Mouse (Mus musculus): ENCODE measurements at regions not wholly inside any gene's neighbourhood (a gene's known extent, or its start where the extent isn't known, plus 50 kb on each side); places are given as distances from the start of the nearest gene placed in this dataset.

DNA sequence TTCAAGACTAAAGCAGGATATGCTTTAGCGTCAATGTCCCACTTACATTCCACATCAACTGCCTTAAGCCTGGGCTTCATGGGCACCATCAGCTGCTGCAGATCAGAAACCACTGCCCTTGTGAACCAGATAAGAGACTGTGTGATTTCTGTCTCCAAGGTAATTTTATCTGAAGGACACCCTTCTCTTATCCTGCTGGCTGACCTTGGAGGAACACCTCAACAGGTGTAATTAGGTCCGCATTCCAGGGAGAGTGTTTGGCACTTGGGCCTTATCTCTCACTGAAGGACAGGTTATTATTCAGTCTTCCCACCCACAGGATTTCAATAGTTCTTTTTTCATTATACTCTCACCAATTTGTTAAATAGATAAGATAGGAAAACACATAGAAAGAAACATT is 583.1 kb upstream of the Kdm8 start:
- Histone ChIP-seq H3K9me3 (replicated peaks; ENCODE audit: control insufficient read depth, low read length) (no peaks in the 10 kb centered on the region), H3K4me1 (ENCODE audit: control insufficient read depth, insufficient read depth, low read length) (no peaks in the 10 kb centered on the region), H3K36me3 (ENCODE audit: control insufficient read depth, insufficient read depth, low read length) (no peaks in the 10 kb centered on the region), H3K9ac (ENCODE audit: low read length) (no peak overlapping the region), H3K27ac (ENCODE audit: low read length) (no peak overlapping the region), H3K4me3 (replicated peaks; ENCODE audit: low read length) (no peak overlapping the region), H3K4me2 (ENCODE audit: low read depth, low read length) (no peak overlapping the region), H3K27me3 (ENCODE audit: control insufficient read depth, insufficient read depth, low read length) (no peaks in the 10 kb centered on the region)
- 72% methylated on average over 2 of the region's 2 CpGs for WGBS
- no peak for ATAC-seq (ENCODE audit: insufficient read depth, low FRiP score)

DNA sequence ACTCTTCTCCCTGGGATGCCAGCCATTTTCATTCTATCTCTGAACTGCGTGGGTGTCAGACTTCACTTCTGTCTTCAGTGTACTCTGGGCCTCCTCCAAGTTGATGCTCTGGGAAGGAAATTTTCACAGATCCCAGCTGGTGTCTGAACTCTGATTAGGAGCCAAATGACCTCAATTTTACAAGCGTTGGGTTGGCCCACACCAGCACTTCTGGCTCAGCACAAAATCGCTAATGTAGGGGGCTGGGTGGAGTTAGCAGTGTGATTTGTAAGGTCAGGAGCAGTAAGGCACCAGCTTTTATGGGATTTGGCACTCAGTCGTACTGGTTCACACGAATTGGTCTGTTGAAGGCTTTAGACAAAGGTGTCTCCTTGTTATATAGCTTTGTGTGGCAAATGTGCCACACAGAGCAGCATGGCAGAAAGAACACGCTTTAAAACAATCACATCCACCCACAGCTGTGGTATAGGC is 576.3 kb upstream of the Kdm8 start:
- H3K4me3 ChIP-seq (replicated peaks; ENCODE audit: low read length) = no peak overlapping the region
- 45% methylated on average over 6 of the region's 6 CpGs for WGBS
- no peak overlapping the region for H3K9ac ChIP-seq (ENCODE audit: low read length)
- H3K27ac ChIP-seq (ENCODE audit: low read length) = peak overlapping the region; percentile 74
- no peak overlapping the region for H3K4me2 ChIP-seq (ENCODE audit: low read depth, low read length)
- no peaks in the 10 kb centered on the region for H3K9me3 ChIP-seq (replicated peaks; ENCODE audit: control insufficient read depth, low read length)
- H3K36me3 ChIP-seq (ENCODE audit: control insufficient read depth, insufficient read depth, low read length) = no peaks in the 10 kb centered on the region
- ATAC-seq (ENCODE audit: insufficient read depth, low FRiP score) = peak; percentile 73; the same call in 1 of the 2 replicates
- H3K4me1 ChIP-seq (ENCODE audit: control insufficient read depth, insufficient read depth, low read length) = 0 out of 2 replicates have a peak, but pooled peaks cover 4% of the 10 kb centered on the region
- H3K27me3 ChIP-seq (ENCODE audit: control insufficient read depth, insufficient read depth, low read length) = no peaks in the 10 kb centered on the region

DNA sequence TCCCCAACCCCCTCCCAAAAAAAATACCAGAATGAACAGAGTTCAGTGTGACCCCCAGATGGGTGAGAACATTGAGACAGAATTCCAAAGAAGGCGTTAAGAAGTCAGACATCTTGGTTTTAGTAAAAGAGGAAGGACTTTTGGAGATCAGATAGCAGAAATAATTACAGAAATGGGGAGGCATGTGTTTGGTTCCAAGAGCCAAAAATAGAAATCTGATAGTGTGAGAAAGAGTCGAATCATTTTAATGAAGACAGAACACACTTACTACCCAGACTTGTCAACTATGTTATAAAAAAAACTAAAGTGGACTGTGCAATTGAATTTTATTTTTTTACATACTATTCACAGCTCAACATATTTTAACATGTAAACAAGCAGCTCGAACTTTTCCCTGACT is 575.9 kb upstream of the Kdm8 start:
- Histone ChIP-seq H3K4me3 (replicated peaks; ENCODE audit: low read length) (no peak overlapping the region), H3K4me2 (ENCODE audit: low read depth, low read length) (no peak overlapping the region), H3K27ac (ENCODE audit: low read length) (peak overlapping the region; percentile 74), H3K9me3 (replicated peaks; ENCODE audit: control insufficient read depth, low read length) (no peaks in the 10 kb centered on the region), H3K27me3 (ENCODE audit: control insufficient read depth, insufficient read depth, low read length) (no peaks in the 10 kb centered on the region), H3K4me1 (ENCODE audit: control insufficient read depth, insufficient read depth, low read length) (0 out of 2 replicates have a peak, but pooled peaks cover 4% of the 10 kb centered on the region), H3K9ac (ENCODE audit: low read length) (no peak overlapping the region), H3K36me3 (ENCODE audit: control insufficient read depth, insufficient read depth, low read length) (no peaks in the 10 kb centered on the region)
- 53% methylated on average over 3 of the region's 3 CpGs for WGBS
- ATAC-seq (ENCODE audit: insufficient read depth, low FRiP score) = no peak

DNA sequence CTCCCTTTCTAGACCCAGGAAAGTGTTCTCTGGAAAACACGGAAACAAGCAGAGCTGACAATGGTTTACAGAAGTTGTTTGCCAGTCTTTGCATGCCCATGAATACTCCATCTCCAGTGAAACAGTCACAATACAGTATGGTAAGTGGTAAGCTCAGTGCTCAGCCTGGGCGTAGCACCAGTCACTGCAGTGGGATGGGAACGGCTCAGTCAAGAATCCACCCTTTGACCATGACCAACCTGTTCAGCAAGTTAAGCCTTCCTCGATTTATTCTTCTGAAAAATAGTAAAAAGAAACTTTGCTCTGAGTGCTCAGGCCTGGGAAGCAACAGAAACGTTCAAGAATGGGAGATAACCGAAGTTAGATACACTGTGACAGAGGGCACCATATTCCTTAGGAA is 563.7 kb upstream of the Kdm8 start:
- Histone ChIP-seq H3K9me3 (replicated peaks; ENCODE audit: control insufficient read depth, low read length) (no peaks in the 10 kb centered on the region), H3K27me3 (ENCODE audit: control insufficient read depth, insufficient read depth, low read length) (no peaks in the 10 kb centered on the region), H3K4me1 (ENCODE audit: control insufficient read depth, insufficient read depth, low read length) (no peaks in the 10 kb centered on the region), H3K27ac (ENCODE audit: low read length) (no peak overlapping the region), H3K36me3 (ENCODE audit: control insufficient read depth, insufficient read depth, low read length) (no peaks in the 10 kb centered on the region), H3K4me2 (ENCODE audit: low read depth, low read length) (no peak overlapping the region), H3K9ac (ENCODE audit: low read length) (no peak overlapping the region), H3K4me3 (replicated peaks; ENCODE audit: low read length) (no peak overlapping the region)
- ATAC-seq (ENCODE audit: insufficient read depth, low FRiP score) = no peak
- WGBS = 64% methylated on average over 6 of the region's 6 CpGs

- Histone ChIP-seq H3K9ac (ENCODE audit: low read length) (no peak overlapping the region), H3K27me3 (ENCODE audit: control insufficient read depth, insufficient read depth, low read length) (no peaks in the 10 kb centered on the region), H3K9me3 (replicated peaks; ENCODE audit: control insufficient read depth, low read length) (no peaks in the 10 kb centered on the region), H3K27ac (ENCODE audit: low read length) (peak overlapping the region; percentile 41; the same call in 1 of the 2 replicates), H3K4me3 (replicated peaks; ENCODE audit: low read length) (no peak overlapping the region), H3K4me2 (ENCODE audit: low read depth, low read length) (no peak overlapping the region), H3K36me3 (ENCODE audit: control insufficient read depth, insufficient read depth, low read length) (no peaks in the 10 kb centered on the region), H3K4me1 (ENCODE audit: control insufficient read depth, insufficient read depth, low read length) (no peaks in the 10 kb centered on the region)
- 54% methylated on average over 5 of the region's 5 CpGs for WGBS
- ATAC-seq (ENCODE audit: insufficient read depth, low FRiP score) = peak; percentile 77; the same call in 1 of the 2 replicates
These were observed 537.2 kb upstream of the Kdm8 start for GRCm38 (mm10) chr7:124907233-124907632.

DNA sequence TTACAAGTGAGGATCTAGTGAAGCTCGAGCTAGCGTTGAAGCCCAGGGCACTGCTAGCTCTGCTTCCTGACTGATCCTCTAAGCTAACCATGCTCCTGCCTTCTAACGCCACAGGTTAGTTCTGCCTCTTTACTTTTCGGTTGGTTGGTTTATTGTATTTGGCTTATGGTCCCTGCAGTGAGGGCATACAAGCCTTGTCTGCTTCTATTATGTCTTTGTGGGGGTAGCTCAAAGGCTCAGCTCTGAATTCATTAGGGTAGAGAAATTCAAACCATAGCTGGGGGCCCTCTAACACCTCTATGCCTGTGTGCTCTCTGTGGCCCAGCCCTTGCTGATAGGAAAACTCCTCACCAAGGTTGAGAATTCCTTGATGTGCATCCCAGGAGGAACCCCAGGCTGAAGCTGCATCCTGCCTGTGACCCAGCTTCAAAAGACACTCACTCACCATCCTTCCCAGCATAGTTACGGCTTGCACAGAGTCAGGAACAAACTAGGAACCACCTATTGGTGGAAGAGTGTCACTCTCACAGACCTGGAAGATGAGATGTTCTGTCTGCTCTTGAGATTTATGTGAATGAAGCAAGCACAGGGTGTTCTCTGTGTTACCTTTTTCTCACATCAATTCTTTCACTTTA is 536.7 kb upstream of the Kdm8 start:
- ATAC-seq (ENCODE audit: insufficient read depth, low FRiP score) = peak; percentile 33; the same call in 1 of the 2 replicates
- Histone ChIP-seq H3K9ac (ENCODE audit: low read length) (no peak overlapping the region), H3K4me2 (ENCODE audit: low read depth, low read length) (no peak overlapping the region), H3K27me3 (ENCODE audit: control insufficient read depth, insufficient read depth, low read length) (no peaks in the 10 kb centered on the region), H3K36me3 (ENCODE audit: control insufficient read depth, insufficient read depth, low read length) (no peaks in the 10 kb centered on the region), H3K27ac (ENCODE audit: low read length) (peak overlapping the region; percentile 41; the same call in 1 of the 2 replicates), H3K4me3 (replicated peaks; ENCODE audit: low read length) (no peak overlapping the region), H3K4me1 (ENCODE audit: control insufficient read depth, insufficient read depth, low read length) (no peaks in the 10 kb centered on the region), H3K9me3 (replicated peaks; ENCODE audit: control insufficient read depth, low read length) (no peaks in the 10 kb centered on the region)
- WGBS = 65% methylated on average over 5 of the region's 5 CpGs

GRCm38 (mm10) chr7:124914061-124914460 is 530.4 kb upstream of the Kdm8 start:
- no peaks in the 10 kb centered on the region for H3K9me3 ChIP-seq (replicated peaks; ENCODE audit: control insufficient read depth, low read length)
- 68% methylated on average over 5 of the region's 5 CpGs for WGBS
- ATAC-seq (ENCODE audit: insufficient read depth, low FRiP score) = no peak
- no peaks in the 10 kb centered on the region for H3K27me3 ChIP-seq (ENCODE audit: control insufficient read depth, insufficient read depth, low read length)
- 0 out of 2 replicates have a peak, but pooled peaks cover 4% of the 10 kb centered on the region for H3K4me1 ChIP-seq (ENCODE audit: control insufficient read depth, insufficient read depth, low read length)
- H3K4me2 ChIP-seq (ENCODE audit: low read depth, low read length) = no peak overlapping the region
- no peak overlapping the region for H3K27ac ChIP-seq (ENCODE audit: low read length)
- no peaks in the 10 kb centered on the region for H3K36me3 ChIP-seq (ENCODE audit: control insufficient read depth, insufficient read depth, low read length)
- H3K9ac ChIP-seq (ENCODE audit: low read length) = no peak overlapping the region
- no peak overlapping the region for H3K4me3 ChIP-seq (replicated peaks; ENCODE audit: low read length)

DNA sequence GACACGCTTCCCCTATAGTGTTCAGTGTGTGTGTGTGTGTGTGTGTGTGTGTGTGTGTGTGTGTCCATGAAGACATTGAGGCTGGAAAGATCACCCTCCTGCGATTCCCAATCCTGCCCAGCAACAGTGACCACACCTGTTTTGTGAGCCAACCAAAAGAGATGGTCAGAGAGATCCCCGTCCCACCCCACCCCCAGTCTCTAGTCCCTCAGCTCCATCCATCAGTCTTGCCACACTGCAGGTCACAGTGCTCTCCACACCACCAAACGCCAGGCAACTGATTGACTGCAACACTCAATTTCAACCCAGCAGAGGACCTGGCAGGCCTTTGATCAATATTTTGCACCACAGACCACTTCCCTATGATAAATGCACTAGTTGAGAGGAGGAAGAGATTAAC is 530.0 kb upstream of the Kdm8 start:
- 55% methylated on average over 4 of the region's 4 CpGs for WGBS
- no peak for ATAC-seq (ENCODE audit: insufficient read depth, low FRiP score)
- no peak overlapping the region for H3K9ac ChIP-seq (ENCODE audit: low read length)
- no peak overlapping the region for H3K4me2 ChIP-seq (ENCODE audit: low read depth, low read length)
- H3K4me1 ChIP-seq (ENCODE audit: control insufficient read depth, insufficient read depth, low read length) = 0 out of 2 replicates have a peak, but pooled peaks cover 4% of the 10 kb centered on the region
- H3K36me3 ChIP-seq (ENCODE audit: control insufficient read depth, insufficient read depth, low read length) = no peaks in the 10 kb centered on the region
- no peaks in the 10 kb centered on the region for H3K9me3 ChIP-seq (replicated peaks; ENCODE audit: control insufficient read depth, low read length)
- no peak overlapping the region for H3K27ac ChIP-seq (ENCODE audit: low read length)
- H3K27me3 ChIP-seq (ENCODE audit: control insufficient read depth, insufficient read depth, low read length) = no peaks in the 10 kb centered on the region
- no peak overlapping the region for H3K4me3 ChIP-seq (replicated peaks; ENCODE audit: low read length)

GRCm38 (mm10) chr7:124914972-124915371 is 529.5 kb upstream of the Kdm8 start:
- 41% methylated on average over 6 of the region's 6 CpGs for WGBS
- Histone ChIP-seq H3K27me3 (ENCODE audit: control insufficient read depth, insufficient read depth, low read length) (no peaks in the 10 kb centered on the region), H3K27ac (ENCODE audit: low read length) (no peak overlapping the region), H3K36me3 (ENCODE audit: control insufficient read depth, insufficient read depth, low read length) (no peaks in the 10 kb centered on the region), H3K4me3 (replicated peaks; ENCODE audit: low read length) (no peak overlapping the region), H3K9ac (ENCODE audit: low read length) (no peak overlapping the region), H3K4me2 (ENCODE audit: low read depth, low read length) (no peak overlapping the region), H3K9me3 (replicated peaks; ENCODE audit: control insufficient read depth, low read length) (no peaks in the 10 kb centered on the region), H3K4me1 (ENCODE audit: control insufficient read depth, insufficient read depth, low read length) (0 out of 2 replicates have a peak, but pooled peaks cover 4% of the 10 kb centered on the region)
- no peak for ATAC-seq (ENCODE audit: insufficient read depth, low FRiP score)

All from stomach, embryonic 16.5 days (tissue).